Mouse (Mus musculus) forebrain, embryonic 14.5 days (tissue): ENCODE measurements around the gene Tns3. TPM values are rescaled to one million over a fixed set of nuclear protein-coding genes. Genes with fewer than 3 reads are reported as not detected.

Experiments
- ATAC-seq: fragments of 200-750 bp; cut with Nextera tagmentation; 2 replicates; pipeline ENCODE4 v1.8.0; 2017; ENCODE audit warnings: mild to moderate bottlenecking, moderate library complexity
- DNase-seq: peaks from one replicate; pipeline ENCODE4 v3.0.0-alpha.2; 2015; ENCODE audit warnings: low spot score
- H3K27ac ChIP-seq: fragments of 300-500 bp; sonication (generic); 2 replicates; pipeline ENCODE4 v1.5.1; 2014; ENCODE audit warnings: low read depth, mild to moderate bottlenecking, control low read depth, low read length, moderate library complexity
- H3K27me3 ChIP-seq: fragments of 300-500 bp; sonication (generic); replicated peaks from 2 replicates; pipeline ENCODE4 v1.6.1; 2014; ENCODE audit warnings: low read length, control low read depth, mixed read lengths; ENCODE audit not compliant: control insufficient read depth, insufficient read depth
- H3K36me3 ChIP-seq: fragments of 300-500 bp; sonication (generic); 2 replicates; pipeline ENCODE4 v1.6.1; 2014; ENCODE audit warnings: low read length, control low read depth; ENCODE audit not compliant: control insufficient read depth, insufficient read depth
- H3K4me1 ChIP-seq: fragments of 300-500 bp; sonication (generic); 2 replicates; pipeline ENCODE4 v1.6.1; 2014; ENCODE audit warnings: antibody characterized with exemption, low read length, control low read depth; ENCODE audit not compliant: control insufficient read depth, insufficient read depth
- H3K4me2 ChIP-seq: fragments of 300-500 bp; sonication (generic); 2 replicates; pipeline ENCODE4 v1.6.1; 2014; ENCODE audit warnings: mild to moderate bottlenecking, control low read depth, low read length
- H3K4me3 ChIP-seq: fragments of 300-500 bp; sonication (generic); 2 replicates; pipeline ENCODE4 v1.5.1; 2014; ENCODE audit warnings: low read depth, low read length, control low read depth
- H3K9ac ChIP-seq: fragments of 300-500 bp; sonication (generic); 2 replicates; pipeline ENCODE4 v1.6.1; 2014; ENCODE audit warnings: mild to moderate bottlenecking, low read length, control low read depth, moderate library complexity
- H3K9me3 ChIP-seq: fragments of 300-500 bp; sonication (generic); replicated peaks from 2 replicates; pipeline ENCODE4 v1.6.1; 2016; ENCODE audit warnings: low read length, control low read depth, mixed read lengths; ENCODE audit not compliant: control insufficient read depth
- WGBS: fragments of 180-500 bp; shearing (Covaris S2); extraction: QIAGEN DNeasy Blood & Tissue Kit; methylation state at CpG from one replicate; pipeline ENCODE4 v1.1.7; 2014; 5-methylcytosine and 5-hydroxymethylcytosine counted together
- polyA plus RNA-seq: library from polyadenylated mRNA; unstranded; fragments of >200 nt; fragmentation: Nextera tagmentation; extraction: Ambion mirVana; gene quantifications from 2 replicates; pipeline ENCODE4 v1.2.1, GENCODE M21; 2014

Gene Tns3
- polyA plus RNA-seq, 1 experiment from 2014 or later: 4.4 TPM

- WGBS: 40% methylated on average over 6 of the region's 6 CpGs
Observed at GRCm38 (mm10) chr11:8659061-8659460, 5.3 kb downstream of the Tns3 start.

GRCm38 (mm10) chr11:8657493-8657892, 6.8 kb downstream of the Tns3 start:
- Histone ChIP-seq H3K4me3 (no peak overlapping the region), H3K9me3 (no peaks in the 10 kb centered on the region), H3K9ac (no peak overlapping the region), H3K4me2 (no peak overlapping the region), H3K36me3 (no peaks in the 10 kb centered on the region), H3K27ac (peak overlapping the region; percentile 15; the same call in 1 of the 2 replicates), H3K4me1 (peaks cover 2% of the 10 kb centered on the region), H3K27me3 (no peaks in the 10 kb centered on the region)
- no peak for ATAC-seq
- no peak for DNase-seq
- 84% methylated on average over 8 of the region's 8 CpGs for WGBS

More at GRCm38 (mm10) chr11:8659061-8659460, 5.3 kb downstream of the Tns3 start:
- DNase-seq: no peak
- no peak overlapping the region for H3K4me3 ChIP-seq
- H3K4me1 ChIP-seq: no peaks in the 10 kb centered on the region
- no peak for ATAC-seq
- no peaks in the 10 kb centered on the region for H3K36me3 ChIP-seq
- H3K9me3 ChIP-seq: no peaks in the 10 kb centered on the region
- no peak overlapping the region for H3K9ac ChIP-seq
- no peak overlapping the region for H3K27ac ChIP-seq
- no peaks in the 10 kb centered on the region for H3K27me3 ChIP-seq
- no peak overlapping the region for H3K4me2 ChIP-seq

GRCm38 (mm10) chr11:8656448-8657393, 7.6 kb downstream of the Tns3 start:
- peak; percentile 28 for DNase-seq

GRCm38 (mm10) chr11:8653800-8654295, 10.5 kb downstream of the Tns3 start:
- peaks cover 7% of the 10 kb centered on the region for H3K4me1 ChIP-seq
- no peak overlapping the region for H3K4me3 ChIP-seq
- H3K9ac ChIP-seq: no peak overlapping the region
- no peak overlapping the region for H3K27ac ChIP-seq
- ATAC-seq: 0 out of 2 replicates have a peak, but pooled peaks have one; percentile 21
- no peak overlapping the region for H3K4me2 ChIP-seq
- H3K9me3 ChIP-seq: no peaks in the 10 kb centered on the region
- 72% methylated on average over 13 of the region's 13 CpGs for WGBS
- H3K27me3 ChIP-seq: no peaks in the 10 kb centered on the region
- H3K36me3 ChIP-seq: no peaks in the 10 kb centered on the region
- no peak for DNase-seq

More at GRCm38 (mm10) chr11:8656448-8657393, 7.6 kb downstream of the Tns3 start:
- H3K36me3 ChIP-seq: no peaks in the 10 kb centered on the region
- no peak overlapping the region for H3K4me3 ChIP-seq
- peaks cover 7% of the 10 kb centered on the region for H3K4me1 ChIP-seq
- WGBS: 61% methylated on average over 12 of the region's 12 CpGs
- no peaks in the 10 kb centered on the region for H3K27me3 ChIP-seq
- no peaks in the 10 kb centered on the region for H3K9me3 ChIP-seq
- ATAC-seq: 0 out of 2 replicates have a peak, but pooled peaks have one; percentile 12
- peak overlapping the region; percentile 15; the same call in 1 of the 2 replicates for H3K27ac ChIP-seq
- no peak overlapping the region for H3K4me2 ChIP-seq
- no peak overlapping the region for H3K9ac ChIP-seq

GRCm38 (mm10) chr11:8652792-8653645, 11.3 kb downstream of the Tns3 start:
- H3K4me1 ChIP-seq: peaks cover 7% of the 10 kb centered on the region
- H3K36me3 ChIP-seq: no peaks in the 10 kb centered on the region
- ATAC-seq: peak; percentile 41
- no peaks in the 10 kb centered on the region for H3K9me3 ChIP-seq
- WGBS: 35% methylated on average over 10 of the region's 10 CpGs
- H3K9ac ChIP-seq: no peak overlapping the region
- DNase-seq: peak; percentile 39
- no peak overlapping the region for H3K4me2 ChIP-seq
- H3K27ac ChIP-seq: no peak overlapping the region; the same call in 1 of the 2 replicates
- H3K27me3 ChIP-seq: no peaks in the 10 kb centered on the region
- no peak overlapping the region for H3K4me3 ChIP-seq

GRCm38 (mm10) chr11:8652116-8652714, 12.1 kb downstream of the Tns3 start:
- no peaks in the 10 kb centered on the region for H3K27me3 ChIP-seq
- H3K9me3 ChIP-seq: no peaks in the 10 kb centered on the region
- no peak overlapping the region for H3K9ac ChIP-seq
- no peak for DNase-seq
- WGBS: 65% methylated on average over 10 of the region's 10 CpGs
- no peaks in the 10 kb centered on the region for H3K36me3 ChIP-seq
- ATAC-seq: peak; percentile 18; the same call in 1 of the 2 replicates
- no peak overlapping the region for H3K4me3 ChIP-seq
- H3K4me1 ChIP-seq: peaks cover 7% of the 10 kb centered on the region
- H3K27ac ChIP-seq: no peak overlapping the region; the same call in 1 of the 2 replicates
- H3K4me2 ChIP-seq: no peak overlapping the region

- peaks cover 7% of the 10 kb centered on the region for H3K4me1 ChIP-seq
- H3K9me3 ChIP-seq: no peaks in the 10 kb centered on the region
- DNase-seq (no peak), ATAC-seq (no peak)
- H3K4me2 ChIP-seq: no peak overlapping the region
- no peak overlapping the region for H3K27ac ChIP-seq
- no peak overlapping the region for H3K9ac ChIP-seq
- H3K36me3 ChIP-seq: no peaks in the 10 kb centered on the region
- no peak overlapping the region for H3K4me3 ChIP-seq
- 91% methylated on average over 10 of the region's 10 CpGs for WGBS
- H3K27me3 ChIP-seq: no peaks in the 10 kb centered on the region
Observed at GRCm38 (mm10) chr11:8651448-8652035, 12.8 kb downstream of the Tns3 start.

- ATAC-seq (no peak), DNase-seq (no peak)
- H3K36me3 ChIP-seq: no peaks in the 10 kb centered on the region
- no peaks in the 10 kb centered on the region for H3K27me3 ChIP-seq
- H3K27ac ChIP-seq: no peak overlapping the region
- WGBS: 94% methylated on average over 3 of the region's 3 CpGs
- no peak overlapping the region for H3K4me2 ChIP-seq
- H3K9ac ChIP-seq: no peak overlapping the region
- H3K4me3 ChIP-seq: no peak overlapping the region
- H3K9me3 ChIP-seq: no peaks in the 10 kb centered on the region
- no peaks in the 10 kb centered on the region for H3K4me1 ChIP-seq
Observed at GRCm38 (mm10) chr11:8645609-8646008, 18.7 kb downstream of the Tns3 start.
